Mouse (Mus musculus) lung, embryonic 16.5 days (tissue): ENCODE data around the gene Znhit3. TPM values are rescaled to one million over a fixed set of nuclear protein-coding genes. Genes with fewer than 3 reads are reported as not detected.
A peak's percentile ranks its signal among the peaks of the same experiment; 100 is the strongest.

Experiments
- ATAC-seq: fragments of 200-750 bp; cut with Nextera tagmentation; 2 replicates; pipeline ENCODE4 v1.8.0; 2017; ENCODE audit warnings: low read depth, mild to moderate bottlenecking, moderate library complexity
- H3K27ac ChIP-seq: fragments of 300-500 bp; sonication (generic); 2 replicates; pipeline ENCODE4 v1.5.1; 2014; ENCODE audit warnings: mild to moderate bottlenecking, control low read depth, low read length
- H3K27me3 ChIP-seq: fragments of 300-500 bp; sonication (generic); 2 replicates; pipeline ENCODE4 v1.6.1; 2014; ENCODE audit warnings: low read depth, low read length, mixed read lengths; ENCODE audit not compliant: control insufficient read depth, insufficient read depth
- H3K36me3 ChIP-seq: fragments of 300-500 bp; sonication (generic); 2 replicates; pipeline ENCODE4 v1.6.1; 2014; ENCODE audit warnings: low read length; ENCODE audit not compliant: control insufficient read depth, insufficient read depth
- H3K4me1 ChIP-seq: fragments of 300-500 bp; sonication (generic); replicated peaks from 2 replicates; pipeline ENCODE4 v1.6.1; 2014; ENCODE audit warnings: low read length, mixed read lengths; ENCODE audit not compliant: control insufficient read depth, insufficient read depth
- H3K4me2 ChIP-seq: fragments of 300-500 bp; sonication (generic); 2 replicates; pipeline ENCODE4 v1.6.1; 2014; ENCODE audit warnings: low read depth, low read length, control low read depth
- H3K4me3 ChIP-seq: fragments of 300-500 bp; sonication (generic); 2 replicates; pipeline ENCODE4 v1.5.1; 2014; ENCODE audit warnings: mild to moderate bottlenecking, low read length, control low read depth
- H3K9ac ChIP-seq: fragments of 300-500 bp; sonication (generic); 2 replicates; pipeline ENCODE4 v1.6.1; 2014; ENCODE audit warnings: low read length, control low read depth
- H3K9me3 ChIP-seq: fragments of 300-500 bp; sonication (generic); 2 replicates; pipeline ENCODE4 v1.6.1; 2016; ENCODE audit warnings: low read length; ENCODE audit not compliant: control insufficient read depth
- WGBS: fragments of 180-500 bp; shearing (Covaris S2); extraction: QIAGEN DNeasy Blood & Tissue Kit; methylation state at CpG from one replicate; pipeline ENCODE4 v1.1.7; 2014; 5-methylcytosine and 5-hydroxymethylcytosine counted together
- polyA plus RNA-seq: library from polyadenylated mRNA; unstranded; fragments of >200 nt; fragmentation: Nextera tagmentation; extraction: Ambion mirVana; gene quantifications from 2 replicates; pipeline ENCODE4 v1.2.1, GENCODE M21; 2015

Znhit3 gene
- polyA plus RNA-seq, 1 experiment from 2014 or later, result 53.3 TPM

DNA sequence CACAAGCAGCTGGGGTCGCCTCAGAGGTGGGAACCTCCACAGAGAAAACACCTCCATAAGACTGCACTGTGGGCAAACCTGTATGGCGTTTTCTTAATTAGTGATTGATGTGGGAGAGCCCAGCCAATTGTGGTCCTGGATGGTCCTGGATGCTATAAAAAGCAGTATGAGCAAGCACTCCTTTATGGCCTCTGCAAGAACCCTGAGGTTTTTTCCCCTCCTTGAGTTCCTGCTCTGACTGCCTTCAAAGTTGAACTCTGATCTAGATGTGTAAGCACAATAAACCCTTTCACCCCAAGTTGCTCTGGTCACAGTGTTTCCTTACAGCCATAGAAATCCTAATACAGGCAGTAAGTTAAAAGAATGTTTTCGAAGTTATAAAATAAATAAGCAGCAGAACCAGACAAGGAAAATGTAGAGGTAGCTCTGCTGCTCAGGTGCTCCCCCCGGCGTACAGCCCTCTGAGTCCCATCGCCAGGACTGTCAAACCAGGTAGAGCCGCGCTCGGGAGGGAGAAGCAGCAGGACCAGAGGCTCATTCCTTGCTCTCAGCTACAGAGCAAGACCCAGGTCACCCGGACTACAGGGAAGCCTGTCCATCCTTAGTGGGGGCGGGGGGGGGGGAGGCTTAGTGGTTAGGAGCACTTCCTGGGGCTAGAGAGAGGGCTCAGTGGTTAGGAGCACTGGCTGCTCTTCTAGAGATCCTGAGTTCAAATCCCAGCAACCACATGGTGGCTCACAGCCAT is 29.2 kb downstream of the Znhit3 start:
- Histone ChIP-seq H3K9me3 (no peaks in the 10 kb centered on the region), H3K27me3 (no peaks in the 10 kb centered on the region), H3K4me3 (no peak overlapping the region), H3K4me2 (no peak overlapping the region), H3K9ac (no peak overlapping the region), H3K36me3 (peaks cover 24% of the 10 kb centered on the region), H3K27ac (no peak overlapping the region), H3K4me1 (no peaks in the 10 kb centered on the region)
- WGBS, result 86% methylated on average over 11 of the region's 11 CpGs
- no peak for ATAC-seq

DNA sequence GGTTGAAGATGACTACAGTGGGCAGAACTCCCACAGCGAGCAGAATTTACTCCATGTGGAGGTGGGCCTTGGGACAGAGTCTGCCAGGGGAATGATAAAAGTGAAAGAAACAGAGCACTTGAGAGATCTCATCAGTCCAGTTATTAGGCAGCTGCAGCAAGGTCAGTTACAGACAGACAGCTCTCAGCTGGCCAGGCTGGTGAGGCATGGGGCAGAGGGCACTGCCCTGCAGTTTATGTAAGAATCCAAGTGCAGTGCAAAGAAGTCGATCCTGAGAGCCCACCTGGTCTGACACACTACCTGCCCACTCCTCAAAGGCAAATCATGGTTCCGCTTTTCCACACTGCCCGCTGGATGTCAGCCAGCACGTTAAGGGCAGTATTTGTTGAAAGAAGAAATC is 29.9 kb downstream of the Znhit3 start:
- H3K4me2 ChIP-seq, result no peak overlapping the region

GRCm38 (mm10) chr11:84885238-84885637 is 30.9 kb downstream of the Znhit3 start:
- H3K4me1 ChIP-seq, result peaks cover 10% of the 10 kb centered on the region
- H3K27ac ChIP-seq, result no peak overlapping the region
- H3K4me2 ChIP-seq, result no peak overlapping the region
- H3K36me3 ChIP-seq, result peaks cover 20% of the 10 kb centered on the region
- ATAC-seq, result no peak
- WGBS, result 77% methylated on average over 4 of the region's 4 CpGs
- no peak overlapping the region for H3K9ac ChIP-seq
- H3K27me3 ChIP-seq, result no peaks in the 10 kb centered on the region
- no peaks in the 10 kb centered on the region for H3K9me3 ChIP-seq
- no peak overlapping the region for H3K4me3 ChIP-seq

More for the DNA sequence above, 29.9 kb downstream of the Znhit3 start:
- Histone ChIP-seq H3K9ac (no peak overlapping the region), H3K9me3 (no peaks in the 10 kb centered on the region), H3K4me3 (no peak overlapping the region), H3K27me3 (no peaks in the 10 kb centered on the region), H3K36me3 (peaks cover 21% of the 10 kb centered on the region), H3K27ac (no peak overlapping the region), H3K4me1 (peaks cover 4% of the 10 kb centered on the region)
- 88% methylated on average over 5 of the region's 5 CpGs for WGBS
- no peak for ATAC-seq

- H3K27me3 ChIP-seq, result no peaks in the 10 kb centered on the region
- no peak overlapping the region for H3K9ac ChIP-seq
- no peak overlapping the region for H3K27ac ChIP-seq
- H3K4me3 ChIP-seq, result no peak overlapping the region
- no peak for ATAC-seq
- H3K9me3 ChIP-seq, result no peaks in the 10 kb centered on the region
- 93% methylated on average over 7 of the region's 7 CpGs for WGBS
- H3K36me3 ChIP-seq, result peaks cover 13% of the 10 kb centered on the region
- H3K4me2 ChIP-seq, result no peak overlapping the region
- H3K4me1 ChIP-seq, result peaks cover 13% of the 10 kb centered on the region
Observed at GRCm38 (mm10) chr11:84882346-84882745, 33.8 kb downstream of the Znhit3 start.

DNA sequence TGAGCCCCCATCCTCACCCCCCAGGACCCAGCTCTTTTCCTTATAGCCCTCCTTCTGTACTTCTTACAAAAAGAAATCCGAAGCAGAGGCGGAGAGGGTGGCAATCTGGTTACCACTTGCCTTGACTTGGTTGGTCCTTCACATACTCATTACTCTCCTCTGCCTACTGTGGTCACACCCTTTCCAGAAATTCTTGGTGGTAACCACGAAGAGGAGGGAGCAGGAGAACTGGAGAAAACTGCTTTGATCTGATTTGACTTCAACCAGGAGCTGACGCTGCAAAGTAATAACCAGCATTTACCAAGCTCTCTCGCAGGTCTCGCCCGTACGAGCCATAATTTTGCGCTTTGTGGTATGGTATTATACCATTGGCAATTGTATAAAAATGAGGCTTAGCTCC is 35.2 kb downstream of the Znhit3 start:
- Histone ChIP-seq H3K9ac (peak overlapping the region; percentile 89), H3K4me2 (peak overlapping the region; percentile 96), H3K4me1 (peaks cover 13% of the 10 kb centered on the region), H3K27me3 (no peaks in the 10 kb centered on the region), H3K9me3 (no peaks in the 10 kb centered on the region), H3K27ac (peak overlapping the region; percentile 97), H3K36me3 (peaks cover 11% of the 10 kb centered on the region), H3K4me3 (peak overlapping the region; percentile 95)
- 44% methylated on average over 9 of the region's 9 CpGs for WGBS
- ATAC-seq, result peak; percentile 21; the same call in 1 of the 2 replicates

GRCm38 (mm10) chr11:84880465-84880961 is 35.7 kb downstream of the Znhit3 start:
- Histone ChIP-seq H3K36me3 (peaks cover 11% of the 10 kb centered on the region), H3K4me2 (peak overlapping the region; percentile 96), H3K9me3 (no peaks in the 10 kb centered on the region), H3K4me3 (peak overlapping the region; percentile 95), H3K27ac (peak overlapping the region; percentile 97), H3K9ac (peak overlapping the region; percentile 89), H3K4me1 (peaks cover 13% of the 10 kb centered on the region), H3K27me3 (no peaks in the 10 kb centered on the region)
- under 1% methylated on average over 24 of the region's 24 CpGs for WGBS
- ATAC-seq, result peak; percentile 72

DNA sequence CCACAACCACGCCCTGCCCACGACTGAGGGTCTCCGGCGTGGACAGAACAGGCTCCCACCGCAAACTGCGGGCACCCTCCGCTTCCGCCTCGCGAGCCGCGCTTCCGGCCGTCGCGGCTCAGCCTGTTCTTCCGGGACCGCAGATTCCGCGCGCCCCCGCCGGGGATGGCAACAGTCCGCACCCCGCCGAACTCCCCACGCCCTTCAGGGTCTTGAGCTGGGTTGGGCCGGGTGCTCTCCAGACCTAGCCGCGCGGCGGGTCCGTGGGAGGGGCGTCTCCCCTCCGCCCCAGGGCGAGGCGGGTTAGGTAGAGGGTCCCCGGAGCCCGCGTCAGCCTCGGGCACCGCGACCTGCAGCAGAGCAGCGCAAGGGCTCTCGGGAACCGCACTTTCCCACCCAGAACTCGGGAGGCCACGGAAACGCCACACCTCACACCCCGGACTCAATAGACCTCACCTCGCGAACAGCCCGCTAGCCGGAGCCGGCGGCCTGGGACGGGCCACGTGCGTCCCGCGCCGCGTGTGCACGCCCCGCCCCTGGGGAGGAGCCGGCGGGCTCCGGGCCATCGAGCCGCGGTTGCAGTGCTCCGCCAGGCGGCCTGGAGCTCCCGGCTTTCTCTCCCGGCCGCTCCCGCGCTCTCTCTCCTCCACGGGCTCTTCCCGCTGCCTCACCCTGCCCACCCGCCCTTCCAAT is 36.2 kb downstream of the Znhit3 start, which contains the start of the genes Myo19 and Pigw:
TSS of gene Myo19 (plus strand) at position 377 of the 693 bp plus-strand sequence.
TSS of gene Pigw (minus strand) at position 514 of the 693 bp plus-strand sequence.
- H3K4me3 ChIP-seq, result peak within 1 kb of the TSS; percentile 95
- peaks cover 11% of the 10 kb centered on the region for H3K36me3 ChIP-seq
- H3K4me2 ChIP-seq, result peak within 1 kb of the TSS; percentile 96
- WGBS, result under 1% methylated on average over 67 of the region's 81 CpGs
- peak within 1 kb of the TSS; percentile 89 for H3K9ac ChIP-seq
- peaks cover 13% of the 10 kb centered on the region for H3K4me1 ChIP-seq
- H3K9me3 ChIP-seq, result no peaks in the 10 kb centered on the region
- ATAC-seq, result peak; percentile 98
- no peaks in the 10 kb centered on the region for H3K27me3 ChIP-seq
- H3K27ac ChIP-seq, result peak within 1 kb of the TSS; percentile 97

DNA sequence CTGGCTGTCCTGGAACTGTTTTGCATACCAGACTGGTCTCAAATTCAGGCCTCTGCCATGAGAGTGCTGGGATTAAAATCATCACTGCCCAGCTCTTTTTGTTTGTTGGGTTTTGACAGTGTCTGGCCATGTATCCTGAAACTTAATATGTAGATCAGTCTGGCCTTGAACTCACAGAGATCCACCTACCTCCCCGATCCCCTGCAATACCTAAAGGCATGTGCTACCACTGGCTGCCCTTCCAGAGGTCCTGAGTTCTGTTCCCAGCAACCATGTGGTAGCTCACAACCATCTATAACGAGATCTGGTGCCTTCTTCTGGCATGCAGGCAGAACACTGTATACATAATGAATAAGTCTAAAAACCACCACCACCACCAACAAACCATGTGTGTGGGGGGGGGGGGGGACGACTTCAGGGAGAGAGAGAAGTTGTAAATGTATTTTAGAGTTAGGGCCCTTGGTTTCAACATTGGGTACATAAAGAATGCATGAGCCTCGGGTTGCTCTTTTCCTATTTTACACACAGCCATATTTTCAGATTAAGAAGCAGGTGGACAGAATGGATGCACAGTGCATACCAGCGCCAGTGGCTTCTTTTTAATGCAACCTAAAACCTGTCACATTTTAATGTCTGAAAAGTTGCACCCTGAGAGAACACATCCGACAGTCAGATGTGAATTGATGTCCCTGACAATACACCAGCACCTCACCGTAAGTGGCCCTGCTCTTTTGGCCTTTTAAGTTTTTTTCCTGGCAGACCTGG is 37.0 kb downstream of the Znhit3 start:
- H3K27me3 ChIP-seq, result no peaks in the 10 kb centered on the region
- H3K4me1 ChIP-seq, result peaks cover 13% of the 10 kb centered on the region
- 17% methylated on average over 7 of the region's 7 CpGs for WGBS
- no peaks in the 10 kb centered on the region for H3K9me3 ChIP-seq
- H3K4me3 ChIP-seq, result peak overlapping the region; percentile 95
- ATAC-seq, result no peak
- H3K36me3 ChIP-seq, result peaks cover 11% of the 10 kb centered on the region
- peak overlapping the region; percentile 96 for H3K4me2 ChIP-seq
- H3K9ac ChIP-seq, result peak overlapping the region; percentile 89
- peak overlapping the region; percentile 97 for H3K27ac ChIP-seq
